Mouse (Mus musculus) layer of hippocampus, adult 9-10 months (tissue): ENCODE data around the gene Fam173a.
A peak's percentile ranks its signal among the peaks of the same experiment; 100 is the strongest.
"Not testable (repeated sequence)": the region's sequence is repeated elsewhere in the genome, so short reads cannot be mapped to it uniquely, and the experiment has no call there.

Source experiments
- DNase-seq: peaks from one replicate; pipeline ENCODE4 v3.0.0; 2022; ENCODE audit warnings: low spot score

The Fam173a gene

DNA sequence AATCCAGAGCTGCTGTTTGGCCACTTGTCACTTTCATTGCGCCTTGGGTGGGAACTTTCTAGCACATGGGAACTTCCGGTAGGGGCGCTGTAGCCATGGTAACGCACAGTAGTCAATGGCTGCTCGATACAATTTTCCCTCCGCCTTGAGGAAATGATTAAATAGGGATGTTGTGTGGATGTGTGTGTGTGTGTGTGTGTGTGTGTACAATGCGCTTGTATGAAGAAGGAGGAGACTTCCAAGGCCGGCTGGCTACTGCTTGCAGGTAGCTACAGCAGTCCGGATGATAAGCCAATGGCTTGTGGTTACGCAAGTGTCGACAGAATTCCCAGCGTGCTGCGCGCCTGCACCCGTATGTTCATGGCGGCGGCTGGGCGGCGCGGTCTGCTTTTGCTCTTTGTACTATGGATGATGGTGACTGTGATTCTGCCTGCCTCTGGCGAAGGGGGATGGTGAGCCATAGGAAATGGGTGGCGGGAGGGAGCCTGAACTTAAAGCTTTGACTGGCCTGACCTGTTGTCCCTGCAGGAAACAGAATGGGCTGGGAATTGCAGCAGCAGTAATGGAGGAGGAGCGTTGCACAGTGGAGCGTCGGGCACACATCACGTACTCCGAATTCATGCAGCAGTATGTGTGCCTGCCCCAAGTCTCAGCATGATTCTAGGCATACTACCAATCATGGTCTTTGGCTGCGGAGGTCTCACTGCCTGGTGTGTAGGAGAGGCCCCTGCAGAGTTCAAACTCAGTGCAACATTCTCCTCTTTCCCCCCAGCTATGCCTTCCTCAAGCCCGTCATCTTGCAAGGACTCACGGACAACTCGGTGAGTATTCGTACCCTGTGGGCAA is 36.2 kb upstream of the Fam173a start, which contains the start of gene Jmjd8:
Gene Jmjd8 (plus strand): TSS at position 156 of the 846 bp plus-strand sequence.
- peak; percentile 71 for DNase-seq

DNA sequence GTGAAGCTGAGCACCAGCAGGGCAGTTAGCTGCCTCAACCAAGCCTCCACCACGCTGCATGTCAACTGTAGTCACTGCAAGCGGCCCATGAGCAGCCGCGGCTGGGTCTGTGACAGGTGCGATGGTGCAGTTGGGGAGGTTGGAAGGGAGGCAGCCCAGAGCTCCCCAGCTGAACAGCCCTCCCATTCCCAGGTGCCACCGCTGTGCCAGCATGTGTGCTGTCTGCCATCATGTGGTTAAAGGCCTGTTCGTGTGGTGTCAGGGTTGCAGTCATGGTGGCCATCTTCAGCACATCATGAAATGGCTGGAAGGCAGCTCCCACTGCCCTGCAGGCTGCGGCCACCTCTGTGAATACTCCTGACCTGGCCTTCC is 35.5 kb upstream of the Fam173a start:
- no peak for DNase-seq

DNA sequence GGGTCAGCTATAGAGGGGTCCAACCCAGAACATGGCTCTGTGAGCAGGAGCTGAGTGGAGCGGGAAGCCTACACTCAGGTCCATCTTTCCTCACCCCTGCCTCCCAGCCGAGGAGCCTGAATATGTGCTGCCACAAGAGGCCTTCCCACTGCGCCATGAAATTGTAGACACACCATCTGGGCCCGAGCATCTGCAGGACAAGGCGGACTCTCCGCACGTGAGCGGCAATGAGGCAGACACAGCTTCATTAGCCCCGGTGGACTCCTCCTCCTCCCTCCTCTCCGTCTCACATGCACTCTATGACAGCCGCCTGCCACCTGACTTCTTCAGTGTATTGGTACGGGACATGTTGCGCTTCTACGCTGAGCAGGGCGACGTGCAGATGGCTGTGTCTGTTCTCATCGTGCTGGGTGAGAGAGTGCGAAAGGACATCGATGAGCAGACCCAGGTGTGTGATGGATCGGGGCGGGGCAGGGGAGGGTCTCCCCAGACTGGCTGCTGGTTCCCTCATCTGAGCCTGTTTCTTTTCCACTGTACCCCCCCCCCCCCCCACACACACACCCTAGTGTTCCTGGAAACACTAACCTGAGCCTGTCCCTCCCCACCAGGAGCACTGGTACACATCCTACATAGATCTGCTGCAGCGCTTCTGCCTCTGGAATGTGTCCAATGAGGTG is 35.0 kb upstream of the Fam173a start:
- DNase-seq, result no peak

GRCm38 (mm10) chr17:25827011-25827410 is 34.3 kb upstream of the Fam173a start:
- DNase-seq, result no peak

DNA sequence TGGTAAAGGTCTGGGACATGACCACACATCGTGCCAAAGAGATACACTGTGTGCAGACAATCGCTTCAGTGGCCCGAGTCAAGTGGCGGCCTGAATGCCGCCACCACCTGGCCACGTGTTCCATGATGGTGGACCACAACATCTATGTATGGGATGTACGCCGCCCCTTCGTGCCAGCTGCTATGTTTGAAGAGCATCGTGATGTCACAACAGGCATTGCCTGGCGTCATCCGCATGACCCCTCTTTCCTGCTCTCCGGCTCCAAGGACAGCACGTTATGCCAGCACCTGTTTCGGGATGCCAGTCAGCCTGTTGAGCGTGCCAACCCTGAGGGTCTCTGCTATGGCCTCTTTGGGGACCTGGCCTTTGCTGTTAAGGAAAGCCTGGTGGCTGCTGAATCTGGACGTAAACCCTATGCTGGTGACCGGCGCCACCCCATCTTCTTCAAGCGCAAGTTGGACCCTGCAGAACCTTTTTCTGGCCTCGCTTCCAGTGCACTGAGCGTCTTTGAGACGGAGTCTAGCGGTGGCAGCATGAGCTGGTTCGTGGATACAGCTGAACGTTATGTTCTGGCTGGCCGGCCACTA is 33.4 kb upstream of the Fam173a start:
- no peak for DNase-seq

- DNase-seq, result no peak
Observed at GRCm38 (mm10) chr17:25825311-25825710, 32.6 kb upstream of the Fam173a start.

GRCm38 (mm10) chr17:25824362-25825142 is 31.9 kb upstream of the Fam173a start:
- DNase-seq, result no peak

- DNase-seq, result peak; percentile 87
Observed at GRCm38 (mm10) chr17:25823452-25823851, 30.8 kb upstream of the Fam173a start, which contains the start of gene Wdr24. Gene Wdr24 (plus strand): TSS chr17:25823627.

- no peak for DNase-seq
Observed at GRCm38 (mm10) chr17:25818851-25819780, 26.4 kb upstream of the Fam173a start.

GRCm38 (mm10) chr17:25817662-25818061 is 25.0 kb upstream of the Fam173a start:
- DNase-seq, result no peak

DNA sequence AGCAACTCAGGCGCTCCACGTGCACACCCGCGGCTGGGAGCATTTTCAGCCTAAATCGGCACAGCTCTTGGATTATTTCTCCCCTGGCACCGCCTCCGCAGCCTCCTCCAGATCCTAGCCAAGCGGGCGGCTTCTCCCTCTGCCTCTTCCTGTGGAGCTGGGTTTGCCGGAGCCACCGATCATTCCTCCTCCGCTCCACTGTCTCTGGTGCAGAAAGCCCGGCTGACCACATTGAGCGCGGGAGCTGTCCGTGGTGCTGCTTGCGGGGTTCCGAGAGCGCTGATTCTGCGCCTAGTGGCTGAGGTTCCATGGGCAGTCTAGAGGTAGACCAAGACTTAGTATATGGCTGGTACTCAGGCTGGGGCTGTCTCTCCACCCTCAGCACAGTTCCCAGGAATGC is 20.8 kb upstream of the Fam173a start:
- no peak for DNase-seq

DNA sequence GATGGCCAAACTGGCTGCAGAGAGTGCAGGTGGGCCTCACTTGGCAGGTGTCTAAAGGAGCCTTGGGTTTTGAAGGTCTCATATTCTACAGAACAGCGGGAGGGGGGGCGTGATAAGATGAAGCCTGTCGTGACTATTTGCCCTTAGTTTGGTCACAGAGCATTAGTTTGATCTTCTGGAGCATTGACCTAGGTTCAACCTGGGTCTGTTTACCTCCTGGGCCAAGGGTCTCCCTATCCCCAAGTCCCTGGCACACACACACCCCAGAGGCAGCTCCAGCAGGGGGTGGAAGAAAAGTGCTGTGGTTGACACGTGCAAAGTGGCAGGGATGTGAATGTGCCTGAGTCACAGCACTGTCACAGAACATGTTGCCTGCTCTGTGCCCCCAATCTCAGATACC is 18.2 kb upstream of the Fam173a start:
- no peak for DNase-seq

DNA sequence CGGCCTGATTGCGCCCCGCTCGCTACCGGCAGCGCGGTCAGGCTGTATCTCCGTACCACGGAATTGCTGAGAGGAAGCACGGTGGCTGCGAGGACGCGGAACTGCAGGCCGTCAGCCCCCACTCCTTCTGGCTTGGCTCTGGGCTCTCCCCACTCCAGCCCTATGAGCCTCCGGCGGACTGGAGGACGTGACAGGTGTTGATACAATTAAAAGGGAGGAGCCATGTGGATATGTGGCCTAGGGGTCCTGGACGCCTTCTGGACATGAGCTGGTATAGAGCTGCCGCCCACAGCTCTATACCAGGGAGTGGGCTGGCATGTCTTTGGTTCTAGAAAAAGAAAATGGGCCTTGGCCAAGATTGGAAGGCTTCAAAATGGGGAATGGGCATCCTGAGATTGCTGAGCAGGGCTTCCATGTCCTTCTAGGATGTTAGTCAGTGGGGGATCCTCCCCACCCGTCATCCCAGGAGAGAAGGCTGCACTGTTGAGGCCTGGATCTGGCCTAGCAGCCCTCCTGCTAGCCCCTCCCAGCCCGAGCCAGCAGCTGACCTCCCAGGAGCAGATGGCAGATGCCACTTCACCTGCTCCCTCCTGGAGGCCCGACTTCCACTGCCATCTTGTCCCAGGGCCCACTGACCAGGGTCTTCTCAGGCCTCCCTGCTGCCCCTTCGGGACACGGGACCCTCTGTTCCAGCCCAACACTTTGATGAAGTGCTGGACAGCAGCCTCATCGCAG is 17.1 kb upstream of the Fam173a start:
- no peak for DNase-seq

GRCm38 (mm10) chr17:25808789-25809605 is 16.3 kb upstream of the Fam173a start, which contains the start of gene Fbxl16:
Gene Fbxl16 (plus strand): TSS chr17:25809085.
- DNase-seq, result no peak

DNA sequence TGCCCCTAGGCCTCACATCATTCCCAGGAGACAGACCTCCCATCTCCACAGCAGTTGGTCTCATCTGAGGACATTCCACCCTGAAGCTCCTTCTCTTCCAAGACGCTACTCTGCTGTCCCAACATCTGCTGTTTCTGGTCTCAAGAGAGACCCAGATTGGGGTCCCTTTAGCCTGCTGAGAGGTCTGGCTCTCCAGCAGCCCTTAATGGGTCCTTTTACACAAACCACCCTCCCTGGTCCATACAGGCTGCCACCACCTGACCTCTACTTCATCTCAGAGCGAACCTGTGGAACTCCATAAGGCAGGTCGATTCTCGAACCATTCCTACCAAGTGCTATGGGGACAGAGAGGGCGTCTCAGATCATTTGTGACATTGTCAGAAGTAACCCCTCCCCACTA is 15.3 kb upstream of the Fam173a start:
- no peak for DNase-seq

- DNase-seq, result not testable (repeated sequence)
Observed at GRCm38 (mm10) chr17:25807452-25807851, 14.8 kb upstream of the Fam173a start.

- no peak for DNase-seq
Observed at GRCm38 (mm10) chr17:25806507-25806906, 13.8 kb upstream of the Fam173a start.

GRCm38 (mm10) chr17:25802825-25803517 is 10.3 kb upstream of the Fam173a start:
- no peak for DNase-seq

GRCm38 (mm10) chr17:25801029-25801428 is 8.3 kb upstream of the Fam173a start:
- no peak for DNase-seq
